Mouse (Mus musculus) heart, postnatal 4 days (tissue): ENCODE measurements around the gene Rcc1. TPM values are rescaled to one million over a fixed set of nuclear protein-coding genes. Genes with fewer than 3 reads are reported as not detected.

Source experiments
- DNase-seq: peaks from one replicate; pipeline ENCODE4 v3.0.0; 2021
- total RNA-seq, 2 experiments: library from RNA; stranded (reverse); gene quantifications; 2 replicates each; pipeline ENCODE4 v1.2.3; 2021

Rcc1 gene
- total RNA-seq, result 10 to 100 TPM; 25.1 to 25.3 TPM

GRCm38 (mm10) chr4:132353481-132353885 is at the start of gene Rcc1:
TSS of gene Rcc1 (minus strand) at chr4:132353605.
- DNase-seq, result peak; percentile 93

DNA sequence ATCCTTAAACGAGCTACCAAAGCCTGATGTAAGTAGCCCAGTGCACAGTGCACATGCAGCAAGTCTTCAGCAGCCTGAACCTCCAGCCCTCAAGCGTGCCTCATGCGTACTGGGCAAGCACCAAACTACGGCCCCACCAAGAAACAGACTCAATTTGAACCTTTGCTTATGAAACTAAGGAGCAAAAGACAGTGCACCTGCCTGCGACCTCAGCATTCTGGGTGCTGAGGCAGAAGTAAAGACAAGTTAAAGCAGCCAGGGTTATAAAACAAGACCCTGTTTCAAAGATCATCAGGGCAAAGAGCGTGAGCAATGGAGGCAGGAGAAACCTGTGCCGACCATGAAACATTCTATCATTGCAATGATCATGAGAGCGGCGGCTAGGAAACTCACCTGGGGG is 47.6 kb upstream of the Rcc1 start:
- no peak for DNase-seq

DNA sequence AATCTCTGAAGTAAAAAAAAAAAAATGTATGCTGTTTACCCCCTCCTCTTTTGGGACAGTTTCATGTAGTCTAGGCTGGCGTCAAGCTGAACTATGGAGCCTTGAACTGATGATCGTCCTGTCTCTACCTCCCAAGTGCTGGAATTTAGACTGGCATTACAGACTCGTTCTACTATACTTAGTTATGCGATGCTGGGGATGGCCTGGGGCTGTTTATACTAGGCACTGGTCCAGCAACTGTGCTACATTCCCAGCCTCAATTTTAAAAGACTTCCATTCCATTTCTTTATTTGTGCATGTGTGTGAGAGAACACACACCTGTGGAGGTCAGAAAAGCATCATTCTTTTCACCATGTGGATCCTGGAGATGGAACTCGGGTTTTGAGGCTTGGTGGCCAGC is 45.5 kb upstream of the Rcc1 start:
- DNase-seq, result no peak

DNA sequence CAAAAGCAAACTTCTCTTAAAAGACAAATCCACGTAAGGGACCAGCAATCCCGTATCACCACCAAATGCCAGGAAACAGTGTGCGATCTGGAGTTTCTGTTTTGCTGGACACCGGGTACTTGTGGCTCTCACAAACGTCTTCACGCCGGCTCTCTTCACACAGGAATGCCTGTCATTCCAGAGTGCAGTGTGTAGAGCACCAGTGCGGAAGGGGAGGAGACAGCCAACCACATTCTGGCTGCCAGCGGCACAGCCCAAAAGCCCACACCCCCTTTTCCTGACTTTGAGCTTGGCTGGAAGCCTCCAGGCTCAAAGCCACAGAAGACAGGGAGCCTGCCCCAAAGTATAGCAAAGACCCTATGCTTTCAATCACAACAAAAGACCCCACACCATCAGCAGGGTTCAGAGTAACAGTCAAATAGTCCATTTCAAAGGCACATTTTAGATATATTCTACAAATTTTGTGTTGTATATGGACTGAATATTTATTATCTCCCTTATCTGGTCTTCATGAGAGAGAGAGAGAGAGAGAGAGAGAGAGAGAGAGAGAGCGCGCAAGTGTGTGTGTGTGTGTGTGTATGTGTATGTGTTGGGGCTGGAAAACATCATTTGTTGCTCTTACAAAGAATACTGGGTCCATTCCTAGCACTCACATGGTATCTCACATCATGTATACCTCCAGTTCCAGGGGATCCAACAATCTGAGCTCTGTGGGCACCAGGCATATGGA is 44.8 kb upstream of the Rcc1 start:
- peak; percentile 85 for DNase-seq

DNA sequence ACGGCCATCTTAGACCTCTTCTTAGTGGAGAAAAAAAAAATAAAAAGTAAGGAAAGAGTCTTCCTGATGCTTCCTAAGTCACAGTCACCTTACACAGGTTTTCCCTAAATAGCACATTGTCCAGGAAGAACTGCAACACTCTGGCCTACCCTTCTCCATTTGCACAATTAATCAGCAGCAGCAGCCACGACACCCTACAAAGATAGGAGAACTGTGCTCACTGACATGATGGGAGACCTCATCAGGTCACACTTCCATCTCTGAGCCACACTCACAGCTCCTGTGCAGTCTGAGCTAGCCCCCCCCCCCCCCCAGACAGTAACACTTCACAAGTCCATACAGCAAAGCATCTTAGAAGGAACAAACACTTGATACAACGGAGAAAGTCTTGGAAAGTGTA is 43.7 kb upstream of the Rcc1 start:
- no peak for DNase-seq

GRCm38 (mm10) chr4:132396251-132396650 is 42.8 kb upstream of the Rcc1 start:
- DNase-seq, result no peak

- no peak for DNase-seq
Measured at GRCm38 (mm10) chr4:132391063-132391740, 37.8 kb upstream of the Rcc1 start.

DNA sequence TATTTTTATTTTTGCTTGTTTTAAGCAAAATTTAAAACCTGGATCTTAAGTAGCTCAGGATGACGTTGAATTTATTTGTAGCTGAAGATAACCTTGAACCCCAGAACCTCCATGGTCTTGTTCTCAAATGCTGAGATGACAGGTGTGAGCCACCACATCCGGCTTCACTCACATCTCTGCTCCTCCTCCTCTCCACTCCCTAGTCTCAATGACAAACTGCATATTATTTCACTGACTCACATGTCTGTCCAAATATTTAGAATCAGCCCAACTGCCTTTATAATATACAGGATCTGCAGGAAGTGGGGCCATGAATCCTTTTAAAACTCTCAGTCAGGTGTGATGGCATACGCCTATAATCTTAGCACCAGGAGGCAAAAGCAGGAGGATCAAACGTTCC is 35.9 kb upstream of the Rcc1 start:
- no peak for DNase-seq

GRCm38 (mm10) chr4:132387617-132388016 is 34.2 kb upstream of the Rcc1 start:
- DNase-seq, result peak; percentile 29

- peak; percentile 31 for DNase-seq
Measured at GRCm38 (mm10) chr4:132386846-132387245, 33.4 kb upstream of the Rcc1 start.

DNA sequence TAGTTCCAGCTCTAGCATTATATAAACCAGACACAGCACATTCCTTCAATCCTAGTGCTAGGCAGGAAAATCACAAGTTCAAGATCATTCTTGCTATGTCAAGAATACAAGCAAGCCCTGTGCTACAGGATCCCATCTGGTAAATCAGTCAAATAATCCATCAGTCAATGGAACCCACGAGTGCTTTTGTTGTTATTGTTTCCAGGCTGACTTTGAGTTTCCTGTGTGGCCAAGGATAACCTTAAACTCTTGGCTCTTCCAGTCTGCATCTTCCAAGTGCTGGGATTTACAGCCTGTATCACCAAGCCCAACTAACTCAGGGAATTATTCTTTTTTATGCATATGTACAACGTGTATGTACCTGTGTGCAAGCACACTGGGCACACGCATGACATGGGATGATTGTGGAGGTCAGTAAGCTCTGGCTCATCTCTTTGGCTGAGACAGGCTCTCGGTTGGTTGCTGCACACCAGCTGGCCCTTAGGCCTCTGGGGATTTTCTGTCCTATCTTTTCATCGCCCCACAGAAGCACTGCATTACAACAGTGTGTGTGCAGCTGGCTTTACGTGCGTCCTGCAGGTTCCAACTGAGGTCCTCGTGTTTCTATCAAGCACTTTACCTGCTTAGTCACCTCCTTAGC is 32.5 kb upstream of the Rcc1 start:
- DNase-seq, result no peak

GRCm38 (mm10) chr4:132383455-132383854 is 30.1 kb upstream of the Rcc1 start:
- no peak for DNase-seq

DNA sequence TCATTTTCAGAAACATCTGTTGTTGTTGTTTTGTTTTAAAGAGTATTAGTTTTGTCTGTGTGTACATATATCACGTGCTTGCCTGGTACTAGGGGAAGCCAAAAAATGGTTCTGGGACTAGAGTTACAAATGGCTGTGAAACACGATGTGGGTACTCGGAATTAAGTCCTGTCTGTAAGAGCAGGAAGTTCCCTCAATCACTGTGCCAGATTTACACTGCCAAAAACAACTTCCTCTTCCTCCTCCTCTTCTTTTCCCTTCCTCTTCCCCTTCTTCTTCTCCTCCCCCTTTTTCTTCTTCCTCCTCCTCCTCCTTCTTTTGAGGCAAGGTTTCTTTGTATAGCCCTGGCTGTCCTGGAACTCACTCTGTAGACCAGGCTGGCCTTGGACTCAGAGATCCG is 28.9 kb upstream of the Rcc1 start:
- DNase-seq, result no peak

DNA sequence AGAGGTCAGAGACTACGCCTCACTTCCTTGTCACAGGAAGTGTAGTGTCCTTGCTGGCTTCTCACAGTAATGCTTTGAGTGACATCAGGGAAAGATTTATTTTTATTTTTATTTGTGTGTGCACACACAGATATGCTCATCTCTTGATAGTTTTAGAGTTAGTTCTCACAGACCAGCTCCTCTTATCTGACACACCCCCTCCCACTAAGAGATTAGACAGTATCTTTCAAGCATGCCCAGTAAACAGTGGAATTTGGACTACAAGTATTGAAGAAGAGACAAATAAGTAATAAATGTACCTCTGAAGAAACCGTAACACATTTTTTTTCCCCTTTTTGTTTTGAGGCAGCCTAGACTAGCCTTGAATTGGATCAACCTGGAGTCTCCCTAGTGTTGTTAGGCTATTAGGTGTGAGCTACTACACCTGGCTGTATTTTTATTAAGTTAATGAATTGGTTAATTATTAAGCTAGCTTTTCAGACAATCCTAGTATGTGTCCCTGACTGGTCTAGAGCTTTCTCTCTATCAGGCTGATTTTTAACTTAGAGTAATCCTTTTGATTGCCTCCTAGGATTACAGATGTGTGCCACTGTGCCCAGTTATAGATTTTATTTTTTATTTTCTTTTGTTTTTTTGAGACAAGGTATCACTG is 27.7 kb upstream of the Rcc1 start:
- DNase-seq, result no peak

GRCm38 (mm10) chr4:132373820-132374219 is 20.4 kb upstream of the Rcc1 start:
- DNase-seq, result no peak

- no peak for DNase-seq
Measured at GRCm38 (mm10) chr4:132369953-132370750, 16.7 kb upstream of the Rcc1 start.

DNA sequence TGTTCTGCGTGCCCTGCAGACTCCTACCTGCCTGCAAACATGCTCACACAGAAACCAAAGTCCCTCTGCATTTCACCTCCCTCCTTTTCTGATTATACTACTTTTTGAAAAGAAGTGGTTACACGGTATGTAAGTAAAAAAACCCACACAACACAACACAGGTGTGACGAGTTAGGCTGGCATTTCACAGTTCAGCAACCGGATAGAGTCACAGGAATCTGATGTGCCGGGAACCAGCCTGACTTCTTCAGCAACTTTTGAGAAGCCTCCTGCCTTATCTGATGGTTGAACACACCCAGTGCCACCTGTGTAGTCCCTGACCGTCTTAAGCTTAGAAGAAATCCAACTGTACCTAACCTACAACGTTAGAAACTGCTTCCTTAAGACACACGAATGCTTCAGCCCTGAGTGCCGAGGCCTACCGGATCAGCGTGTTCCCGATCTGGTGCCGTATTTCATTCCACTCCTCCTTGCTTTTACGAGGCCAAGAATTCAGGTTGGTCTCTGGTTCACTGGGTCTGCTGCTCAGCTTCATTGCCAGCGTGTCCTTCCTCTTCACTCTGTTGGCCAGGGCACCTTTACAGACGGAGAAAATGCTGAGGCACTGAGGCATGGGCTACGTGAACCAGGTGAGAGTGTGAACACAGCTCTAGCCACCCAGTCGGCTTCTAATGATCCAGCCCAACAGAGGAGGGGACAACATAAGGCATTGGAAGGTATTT is 14.2 kb upstream of the Rcc1 start:
- DNase-seq, result no peak

DNA sequence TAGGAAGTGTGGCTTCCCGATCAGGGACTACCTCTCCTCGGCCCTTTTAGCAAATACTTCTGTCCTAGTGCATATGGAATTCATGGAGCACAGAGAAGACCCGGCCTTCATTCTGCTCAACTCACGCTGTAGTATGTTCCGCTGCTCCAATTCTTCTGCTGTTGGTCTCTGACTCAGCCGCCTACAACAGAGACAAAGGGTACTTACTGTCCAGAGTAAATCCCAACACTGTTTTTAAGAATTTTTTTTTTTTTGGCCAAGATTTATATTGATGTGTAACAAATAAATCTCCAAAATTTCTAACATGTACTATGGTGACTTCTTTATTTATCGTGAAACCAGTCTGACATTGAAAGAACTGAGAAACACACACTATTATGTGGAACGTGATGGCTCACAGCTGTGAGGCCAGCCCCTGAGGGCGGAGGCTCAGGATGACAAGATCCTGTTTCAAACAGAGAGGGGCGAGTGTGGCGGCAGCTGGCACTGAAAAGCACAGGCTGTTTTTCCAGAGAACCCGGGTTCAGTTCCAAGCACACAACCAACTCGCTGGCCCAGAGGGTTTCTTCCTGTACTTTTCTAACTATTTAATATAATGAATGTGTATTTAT is 12.2 kb upstream of the Rcc1 start:
- DNase-seq, result no peak

- DNase-seq, result no peak
Measured at GRCm38 (mm10) chr4:132363487-132363886, 10.1 kb upstream of the Rcc1 start.

DNA sequence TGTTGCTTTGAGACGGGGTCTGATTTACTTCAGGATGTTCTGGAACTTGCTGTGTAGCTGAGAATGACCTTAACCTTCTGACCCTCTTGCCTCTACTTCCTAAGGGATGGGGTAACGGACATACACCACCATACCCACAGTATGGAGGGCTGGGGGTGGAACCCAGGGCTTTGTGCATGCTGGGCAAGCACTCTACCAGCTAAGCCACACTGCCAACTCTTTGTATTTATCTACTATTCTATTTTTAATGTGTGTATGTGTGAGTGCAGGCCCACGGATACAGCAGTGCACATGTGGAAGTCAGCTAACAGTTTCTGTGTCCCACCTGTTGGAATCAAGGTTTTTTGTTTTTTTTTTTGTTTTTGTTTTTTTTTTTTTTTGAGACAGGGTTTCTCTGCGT is 6.1 kb upstream of the Rcc1 start:
- no peak for DNase-seq

GRCm38 (mm10) chr4:132356170-132356569 is 2.8 kb upstream of the Rcc1 start:
- DNase-seq, result peak; percentile 47
